Mouse (Mus musculus): ENCODE results near the gene Rflnb. TPM values are rescaled to one million over a fixed set of nuclear protein-coding genes. Genes with fewer than 3 reads are reported as not detected.

Gene Rflnb
- total and polyA plus RNA-seq, 3 experiments: 0.19 to 0.85 (median 0.69) TPM

DNA sequence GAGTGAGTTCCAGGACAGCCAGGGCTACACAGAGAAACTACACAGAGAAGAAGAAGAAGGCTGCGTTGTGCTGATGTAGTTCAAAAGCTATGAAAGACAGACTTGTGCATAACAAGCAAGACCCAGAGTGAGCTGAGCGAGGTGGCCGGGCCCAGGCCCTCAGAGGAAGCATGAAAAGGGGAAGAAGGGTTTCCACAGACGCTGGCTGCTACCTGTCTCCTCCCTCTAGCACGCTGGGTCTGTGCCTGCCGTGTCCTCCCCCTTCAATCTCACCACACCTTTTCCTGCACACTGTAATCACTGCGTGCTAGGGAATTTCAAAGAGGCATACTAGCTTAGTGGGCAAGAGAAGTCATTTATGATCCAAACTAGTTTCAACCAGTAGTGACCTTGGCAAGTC is 36.8 kb upstream of the Rflnb start:
- Histone ChIP-seq H3K9ac (ENCODE audit: insufficient read depth, low read depth) (no peak overlapping the region), H3K27me3 (replicated peaks) (no peaks in the 10 kb centered on the region), H3K4me3 (replicated peaks in 1 of 3; ENCODE audit: low read depth in 2 of 3, low read length in 2 of 3, poor library complexity in 1 of 3) (no peak overlapping the region), H3K27ac (ENCODE audit: insufficient read depth, low read depth) (no peak overlapping the region), H3K4me1 (ENCODE audit: control insufficient read depth in 1 of 2, insufficient read depth in 2 of 2) (peaks cover 10 to 45% of the 10 kb centered on the region in 2 experiments), H3K4me2 (ENCODE audit: insufficient read depth, low read depth, poor library complexity, severe bottlenecking) (no peak overlapping the region), H3K79me2 (replicated peaks; ENCODE audit: control insufficient read depth, extremely low read depth, insufficient read depth, poor library complexity, severe bottlenecking) (no peaks in the 10 kb centered on the region), H3K36me3 (replicated peaks in 1 of 2; ENCODE audit: control insufficient read depth in 1 of 2, insufficient read depth in 1 of 2, low read length in 1 of 2) (peaks cover 19 to 62% of the 10 kb centered on the region in 2 experiments), H3K9me3 (replicated peaks; ENCODE audit: low read length) (no peaks in the 10 kb centered on the region)
- dilution Hi-C loops (cut with MboI; ENCODE audit: extremely low pct_ligation_motif_present, extremely low pct_unique_long_range_greater_than_20kb, low sequenced_read_pairs): no loop called here
- TF ChIP-seq MXI1 (IDR thresholded peaks at IDR 0.05; ENCODE audit: low read depth, low read length) (no peak), USF2 (conservative IDR thresholded peaks at IDR 0.05; ENCODE audit: low read depth, low read length) (no peak), USF1 (IDR thresholded peaks at IDR 0.05; ENCODE audit: low read depth, low read length) (no peak), MAX (IDR thresholded peaks at IDR 0.05; ENCODE audit: low read length) (no peak), NELFE (IDR thresholded peaks at IDR 0.05; ENCODE audit: low read depth, low read length) (no peak), MAFK (IDR thresholded peaks at IDR 0.05; ENCODE audit: insufficient replicate concordance, low read length) (no peak), RCOR1 (conservative IDR thresholded peaks at IDR 0.05; ENCODE audit: low read depth, low read length) (no peak), ELF1 (IDR thresholded peaks at IDR 0.05; ENCODE audit: low read depth, low read length) (no peak), MEF2A (IDR thresholded peaks at IDR 0.05; ENCODE audit: borderline replicate concordance, low read depth, low read length) (no peak), TCF12 (IDR thresholded peaks at IDR 0.05; ENCODE audit: low read depth, low read length) (no peak), RAD21 (IDR thresholded peaks at IDR 0.05; ENCODE audit: low read depth, low read length) (no peak), SIN3A (IDR thresholded peaks at IDR 0.05; ENCODE audit: low read length) (no peak), CHD1 (IDR thresholded peaks at IDR 0.05; ENCODE audit: low read depth, low read length) (no peak), JUN (IDR thresholded peaks at IDR 0.05; ENCODE audit: insufficient read depth, low read depth, low read length) (no peak), JUND (conservative IDR thresholded peaks at IDR 0.05; ENCODE audit: low read depth, low read length) (no peak), ETS1 (conservative IDR thresholded peaks at IDR 0.05; ENCODE audit: low read depth, low read length) (no peak), POLR2AphosphoS2 (IDR thresholded peaks at IDR 0.05; ENCODE audit: low read depth, low read length) (no peak), PAX5 (IDR thresholded peaks at IDR 0.05; ENCODE audit: low read length) (no peak), SMC3 (IDR thresholded peaks at IDR 0.05; ENCODE audit: low read depth, low read length) (no peak), BHLHE40 (IDR thresholded peaks at IDR 0.05; ENCODE audit: low read depth, low read length) (no peak)
- DNase-seq (ENCODE audit: extremely low read depth): peak; percentile 30
- in situ Hi-C loops (cut with MboI; ENCODE audit: low pct_ligation_motif_present, low pct_unique_long_range_greater_than_20kb, low sequenced_read_pairs): no loop called here

DNA sequence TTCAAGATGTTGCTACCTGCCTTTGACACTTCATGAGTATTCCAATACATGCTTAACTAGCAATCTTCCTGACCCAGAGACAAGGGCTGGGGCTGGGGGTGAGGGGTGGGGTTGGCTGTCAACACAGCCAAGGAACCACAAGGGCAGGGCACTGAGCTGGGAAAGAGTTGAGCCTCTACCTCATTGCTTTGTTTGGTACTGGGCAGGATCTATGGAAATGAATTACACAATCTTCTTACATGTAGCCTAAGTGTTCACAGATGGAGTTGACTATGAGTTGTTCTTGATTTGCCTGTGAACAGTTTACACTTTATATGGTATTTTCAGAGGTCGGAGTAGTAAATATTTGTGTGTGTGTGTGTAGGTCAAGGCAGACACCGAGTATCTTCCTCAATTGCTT is 33.3 kb upstream of the Rflnb start:
- Histone ChIP-seq H3K36me3 (replicated peaks in 1 of 2; ENCODE audit: control insufficient read depth in 1 of 2, insufficient read depth in 1 of 2, low read length in 1 of 2) (peaks cover 22 to 73% of the 10 kb centered on the region in 2 experiments), H3K4me3 (replicated peaks in 1 of 3; ENCODE audit: low read depth in 2 of 3, low read length in 2 of 3, poor library complexity in 1 of 3) (no peak overlapping the region), H3K4me1 (ENCODE audit: control insufficient read depth in 1 of 2, insufficient read depth in 2 of 2) (peaks cover 3 to 19% of the 10 kb centered on the region in 2 experiments; a peak in 3 of 4 replicates), H3K79me2 (replicated peaks; ENCODE audit: control insufficient read depth, extremely low read depth, insufficient read depth, poor library complexity, severe bottlenecking) (no peaks in the 10 kb centered on the region), H3K4me2 (ENCODE audit: insufficient read depth, low read depth, poor library complexity, severe bottlenecking) (no peak overlapping the region), H3K9ac (ENCODE audit: insufficient read depth, low read depth) (no peak overlapping the region), H3K27me3 (replicated peaks) (no peaks in the 10 kb centered on the region), H3K9me3 (replicated peaks; ENCODE audit: low read length) (no peaks in the 10 kb centered on the region), H3K27ac (ENCODE audit: insufficient read depth, low read depth) (no peak overlapping the region)
- DNase-seq (ENCODE audit: extremely low read depth): no peak
- dilution Hi-C loops (cut with MboI; ENCODE audit: extremely low pct_ligation_motif_present, extremely low pct_unique_long_range_greater_than_20kb, low sequenced_read_pairs): no loop called here
- in situ Hi-C loops (cut with MboI; ENCODE audit: low pct_ligation_motif_present, low pct_unique_long_range_greater_than_20kb, low sequenced_read_pairs): no loop called here
- TF ChIP-seq POLR2A (IDR thresholded peaks at IDR 0.05; ENCODE audit: low read depth, low read length): no peak
- no peak for TF ChIP-seq JUND (conservative IDR thresholded peaks at IDR 0.05; ENCODE audit: low read depth, low read length)
- no peak for TF ChIP-seq SMC3 (IDR thresholded peaks at IDR 0.05; ENCODE audit: low read depth, low read length)
- no peak for TF ChIP-seq RCOR1 (conservative IDR thresholded peaks at IDR 0.05; ENCODE audit: low read depth, low read length)
- no peak for TF ChIP-seq GABPA (IDR thresholded peaks at IDR 0.05; ENCODE audit: insufficient replicate concordance, low read depth, low read length)
- TF ChIP-seq POLR2AphosphoS2 (IDR thresholded peaks at IDR 0.05; ENCODE audit: low read depth, low read length): no peak
- no peak for TF ChIP-seq USF2 (conservative IDR thresholded peaks at IDR 0.05; ENCODE audit: low read depth, low read length)
